Mouse (Mus musculus): ENCODE measurements at regions not wholly inside any gene's neighbourhood (a gene's known extent, or its start where the extent isn't known, plus 50 kb on each side); places are given as distances from the start of the nearest gene placed in this dataset.

- peak; percentile 18 to 29 for DNase-seq
Measured at GRCm38 (mm10) chr16:50700811-50701517, 110.0 kb upstream of the Ccdc54 start.

DNA sequence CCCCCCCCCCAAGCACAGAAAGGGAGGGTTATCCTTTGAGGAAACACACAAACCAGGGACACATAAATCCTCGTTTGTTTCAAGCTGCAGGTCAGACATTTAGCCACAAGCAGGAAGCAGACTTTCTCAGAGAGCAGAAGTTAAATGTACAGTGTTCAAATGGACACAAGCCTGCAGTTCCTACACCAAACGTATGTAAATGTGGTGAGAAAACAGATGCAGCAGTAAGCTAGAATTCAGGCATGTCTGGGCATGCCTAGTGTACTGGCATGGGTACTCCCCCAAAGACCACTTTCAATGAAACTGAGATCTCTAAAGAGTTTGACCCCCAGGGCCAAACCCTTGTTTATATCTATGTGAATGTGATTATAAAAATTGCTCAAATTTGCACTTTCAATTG is 109.2 kb upstream of the Ccdc54 start:
- no peak for DNase-seq

DNA sequence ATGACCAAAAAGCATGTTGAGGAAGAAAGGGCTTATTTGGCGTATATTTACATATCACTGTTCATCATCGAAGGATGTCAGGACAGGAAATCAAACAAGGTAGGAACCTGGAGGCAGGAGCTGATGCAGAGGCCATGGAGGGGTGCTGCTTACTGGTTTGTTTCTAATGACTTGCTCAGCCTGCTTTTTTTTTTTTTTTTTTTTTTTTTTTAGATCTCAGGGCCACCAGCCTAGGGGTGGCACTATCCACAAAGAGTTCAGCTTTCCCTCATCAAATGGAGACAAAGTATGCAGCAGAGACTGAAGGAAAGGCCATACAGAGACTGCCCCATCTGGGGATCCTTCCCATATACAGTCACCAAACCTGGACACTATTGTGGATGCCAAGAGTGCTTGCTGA is 106.8 kb upstream of the Ccdc54 start:
- no peak for DNase-seq

GRCm38 (mm10) chr16:50696052-50696451 is 105.1 kb upstream of the Ccdc54 start:
- no peak for DNase-seq

DNA sequence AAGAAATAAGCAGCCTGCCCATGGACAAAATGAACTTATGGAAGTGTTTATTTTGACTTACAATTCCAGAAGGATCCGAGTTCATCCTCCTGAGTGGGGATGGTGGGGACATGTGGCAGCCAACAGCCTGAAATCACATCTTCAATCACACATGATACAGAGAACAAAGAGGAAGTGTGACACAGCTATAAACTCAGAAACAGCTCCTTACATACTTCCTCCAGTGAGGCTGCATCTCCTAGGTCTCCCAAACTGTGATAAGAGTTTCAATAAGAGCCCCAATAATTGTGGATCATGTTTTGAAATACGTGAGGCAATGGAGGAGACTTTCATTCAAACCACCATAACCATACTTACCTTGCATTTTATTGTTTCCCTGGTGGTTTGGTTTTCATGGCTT is 103.1 kb upstream of the Ccdc54 start:
- DNase-seq: no peak

DNA sequence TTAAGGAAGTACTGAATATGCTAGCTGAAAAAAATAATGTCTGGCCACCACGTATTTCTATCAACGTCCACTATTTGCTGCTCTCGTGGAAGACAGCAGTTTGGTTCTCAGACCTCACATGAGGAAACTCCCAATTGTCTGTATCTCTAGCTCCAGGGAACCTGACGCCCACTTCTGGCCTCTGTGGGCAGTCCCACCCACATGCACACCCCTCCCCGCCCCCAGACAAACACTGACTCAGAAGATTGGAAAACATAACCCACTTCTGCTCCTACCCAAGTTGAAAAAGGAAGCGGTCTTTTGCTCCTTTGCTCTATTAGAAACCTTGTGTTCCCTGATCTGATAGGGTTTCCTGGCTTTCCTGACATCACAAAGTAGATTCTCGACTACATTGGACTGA is 99.9 kb upstream of the Ccdc54 start:
- DNase-seq: no peak

GRCm38 (mm10) chr16:50689525-50689924 is 98.6 kb upstream of the Ccdc54 start:
- DNase-seq: no peak

GRCm38 (mm10) chr16:50688818-50689506 is 98.0 kb upstream of the Ccdc54 start:
- DNase-seq: no peak

DNA sequence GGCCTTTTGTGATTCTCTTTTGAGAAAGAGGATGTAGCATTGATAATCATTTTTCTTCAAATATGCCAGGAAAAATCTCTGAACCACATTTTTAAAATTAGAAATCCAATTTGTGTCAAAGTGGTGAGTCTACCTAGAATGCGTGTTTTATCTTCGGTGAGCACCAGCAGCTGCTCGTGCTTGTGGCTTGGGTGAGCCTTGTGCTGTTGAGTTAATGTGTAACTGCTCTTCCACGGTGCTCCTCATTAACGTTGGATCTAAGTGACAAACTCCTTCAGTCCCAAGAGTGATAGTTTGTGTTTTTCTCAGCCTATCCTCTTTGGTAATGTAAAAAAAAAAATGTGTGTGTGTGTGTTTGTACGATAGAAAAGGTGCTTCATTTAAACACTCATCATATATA is 88.7 kb upstream of the Ccdc54 start:
- DNase-seq: no peak

- no peak for DNase-seq
Measured at GRCm38 (mm10) chr16:50673339-50673738, 82.4 kb upstream of the Ccdc54 start.

DNA sequence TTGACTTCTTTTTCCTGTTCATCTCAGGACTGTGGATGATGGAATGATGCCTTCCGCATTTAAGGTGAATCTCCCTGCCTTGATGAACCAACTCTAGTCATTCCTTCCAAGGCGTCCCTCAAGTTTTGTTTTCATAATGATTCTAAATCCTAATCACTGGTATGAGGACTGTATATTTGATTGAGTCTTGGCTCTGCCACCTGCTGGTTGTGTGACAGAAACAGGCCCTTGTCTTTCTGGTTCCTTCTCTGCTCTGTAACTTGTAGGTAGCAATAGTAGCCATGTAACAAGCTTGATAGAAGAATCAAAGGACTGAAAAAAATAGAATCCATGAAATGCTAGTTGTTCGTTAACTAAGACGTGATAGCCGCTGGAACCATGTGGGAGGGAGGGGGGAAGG is 81.8 kb upstream of the Ccdc54 start:
- DNase-seq: no peak

GRCm38 (mm10) chr16:50671170-50671569 is 80.2 kb upstream of the Ccdc54 start:
- DNase-seq: no peak

GRCm38 (mm10) chr16:50664240-50664639 is 73.3 kb upstream of the Ccdc54 start:
- DNase-seq: no peak

Data from cerebellum, postnatal 14 days (tissue).